Mouse (Mus musculus) adrenal gland, postnatal 4 days (tissue): ENCODE measurements around the gene Olfr725. TPM values are rescaled to one million over a fixed set of nuclear protein-coding genes. Genes with fewer than 3 reads are reported as not detected.

Experiments used
- DNase-seq, 2 experiments: peaks; one replicate each; pipeline ENCODE4 v3.0.0; 2021 to 2022; ENCODE audit warnings: low spot score in 2 of 2, mixed read lengths in 2 of 2
- long read RNA-seq, 2 experiments: library from polyadenylated mRNA; stranded (forward); transcript quantifications; one replicate each; pipeline ENCODE4 v2.0.0; 2021
- total RNA-seq, 2 experiments: library from RNA; stranded (reverse); gene quantifications; 2 replicates each; pipeline ENCODE4 v1.2.3; 2021

The Olfr725 gene
- total RNA-seq: not detected
- long read RNA-seq, experiment 1: 0 reads
- long read RNA-seq, experiment 2: 0 reads

DNA sequence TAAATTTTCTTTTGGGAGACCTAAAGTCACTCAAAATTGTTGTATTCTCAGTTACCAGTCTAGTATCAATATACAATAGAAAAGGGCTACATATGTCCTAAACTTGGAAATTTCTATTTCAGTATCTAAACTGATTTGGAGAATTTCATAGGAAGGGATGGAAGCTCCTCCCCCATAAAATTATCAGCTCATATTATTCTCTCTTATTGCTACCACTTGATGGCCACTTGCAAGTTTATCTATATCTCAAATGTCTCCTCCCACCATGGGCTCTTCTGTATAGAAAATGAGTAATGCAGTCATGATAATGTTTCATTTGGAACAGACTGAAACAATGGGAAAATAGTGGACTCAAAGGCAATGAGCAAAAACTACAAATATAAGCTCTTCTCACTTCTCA, at the start of gene Olfr725:
Gene Olfr725 (minus strand): TSS at position 101 of the 400 bp plus-strand sequence.
- no peak for DNase-seq

DNA sequence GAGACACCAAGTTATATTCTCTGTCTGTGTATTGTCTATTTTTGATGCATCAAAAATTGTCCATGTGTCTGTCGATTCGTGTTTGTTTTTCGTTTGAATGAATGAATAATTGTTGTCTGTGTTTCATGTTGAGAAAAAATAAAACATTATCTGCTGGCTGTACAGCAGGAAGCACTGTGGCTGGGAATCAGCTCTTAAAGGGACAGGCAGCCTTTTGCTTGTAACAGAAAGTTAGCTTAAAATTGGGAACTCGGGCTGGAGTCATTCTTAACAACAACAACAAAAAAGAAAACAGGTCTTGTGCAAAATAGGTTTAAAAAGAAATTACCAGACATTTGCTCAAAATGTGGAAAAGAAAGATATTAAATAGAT, 22.5 kb upstream of the Olfr725 start:
- no peak for DNase-seq

DNA sequence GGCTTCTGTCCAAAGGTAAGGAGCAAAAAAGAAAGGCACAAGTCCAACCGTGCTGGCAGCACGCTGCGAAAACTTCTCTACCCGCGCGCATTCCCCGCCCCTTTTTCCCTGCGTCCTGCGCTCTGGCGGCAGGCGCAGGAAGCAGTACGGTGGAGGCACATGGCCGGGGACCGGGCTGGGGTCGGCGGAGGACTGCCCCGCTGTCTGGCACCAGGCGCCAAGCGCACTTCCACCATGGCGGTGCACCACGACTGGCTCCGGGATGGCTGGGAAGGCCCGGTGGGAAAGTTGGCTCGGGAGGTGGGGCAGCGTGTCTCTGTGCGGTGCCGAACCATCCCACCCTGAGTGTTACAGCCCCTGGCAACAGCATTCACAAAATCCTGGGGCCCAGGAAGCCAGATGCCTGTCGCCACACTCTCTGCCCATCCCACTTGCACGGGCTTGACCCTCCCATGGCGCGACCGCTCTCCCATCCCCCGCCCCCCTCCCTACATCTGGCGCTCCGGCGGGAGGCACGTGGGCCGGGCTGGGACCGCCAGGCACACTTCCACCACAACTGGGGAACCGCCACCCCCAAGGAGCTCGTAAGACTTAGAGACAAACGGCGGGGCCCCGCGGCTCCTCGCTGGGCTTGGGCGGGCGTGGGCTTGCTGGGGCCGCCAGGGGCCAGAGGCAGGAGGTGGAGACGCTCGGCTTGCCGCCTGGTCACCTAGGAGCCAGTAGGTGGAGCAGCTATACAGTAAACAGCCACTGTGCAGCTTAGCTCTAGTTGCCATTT, 22.0 kb upstream of the Olfr725 start:
- DNase-seq: peak in 1 of 2 experiments; percentile 22

- no peak for DNase-seq
Observed at GRCm38 (mm10) chr14:50061590-50061954, 21.4 kb upstream of the Olfr725 start.

- DNase-seq: no peak
Observed at GRCm38 (mm10) chr14:50061179-50061578, 21.0 kb upstream of the Olfr725 start.

DNA sequence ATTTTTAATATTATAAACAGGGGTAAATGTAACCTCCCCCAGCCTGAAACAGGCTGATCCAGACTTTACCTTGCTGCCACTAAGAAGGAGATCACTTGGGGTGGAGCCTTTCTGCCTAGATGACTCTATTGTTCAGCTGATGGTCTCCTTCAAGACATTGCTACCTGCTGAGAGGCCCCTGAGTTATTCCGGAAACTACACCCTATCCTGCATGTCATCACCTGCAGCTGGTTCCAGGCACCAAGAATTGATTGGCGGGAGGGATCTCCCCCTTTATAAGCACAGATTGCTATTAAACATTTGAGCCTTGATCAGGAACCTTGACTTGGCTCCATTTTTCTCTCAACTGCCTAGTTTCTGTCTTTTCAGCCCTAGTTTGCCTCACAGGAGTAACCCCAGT, 8.1 kb downstream of the Olfr725 start:
- DNase-seq: no peak

- no peak for DNase-seq
Observed at GRCm38 (mm10) chr14:50031356-50031755, 8.8 kb downstream of the Olfr725 start.

DNA sequence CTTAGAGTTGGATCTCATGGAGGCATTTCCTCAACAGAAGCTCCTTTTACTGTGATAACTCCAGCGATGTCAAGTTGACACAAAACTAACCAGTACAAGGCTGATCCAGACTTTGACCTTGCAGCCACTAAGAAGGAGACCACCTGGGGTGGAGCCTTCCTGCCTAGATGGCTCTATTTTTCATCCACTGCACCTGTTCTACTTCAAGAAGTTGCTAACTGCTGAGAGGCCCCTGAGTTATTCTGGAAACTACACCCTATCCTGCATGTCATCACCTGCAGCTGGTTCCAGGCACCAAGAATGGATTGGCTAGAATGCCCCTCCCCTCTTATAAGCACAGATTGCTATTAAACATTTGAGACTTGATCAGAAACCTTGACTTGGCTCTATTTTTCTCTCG, 13.8 kb downstream of the Olfr725 start:
- no peak for DNase-seq

Other genes with a start within 250 kb of the Olfr725 start
- gene Olfr722, start 138.4 kb downstream of the Olfr725 start, total RNA-seq: not detected
- gene Olfr723, start 108.6 kb downstream of the Olfr725 start, total RNA-seq: not detected
- not detected for gene Olfr724, start 77.1 kb downstream of the Olfr725 start, total RNA-seq
- gene Olfr726, start 50.6 kb upstream of the Olfr725 start, total RNA-seq: not detected
- gene Olfr727, start 82.8 kb upstream of the Olfr725 start, total RNA-seq: not detected
- gene Olfr728, start 102.3 kb upstream of the Olfr725 start, total RNA-seq: not detected
- gene Olfr729, start 112.5 kb upstream of the Olfr725 start, total RNA-seq: not detected
- not detected for gene Olfr730, start 147.8 kb upstream of the Olfr725 start, total RNA-seq
- not detected for gene Olfr731, start 201.5 kb upstream of the Olfr725 start, total RNA-seq
- not detected for gene Olfr732, start 243.8 kb upstream of the Olfr725 start, total RNA-seq